Mouse (Mus musculus) embryo, embryonic 11.5 days (tissue): ENCODE measurements around the gene Prr12.

Source experiments
- DNase-seq: peaks from one replicate; pipeline ENCODE4 v3.0.0-alpha.2; 2012; ENCODE audit warnings: low read depth, low spot score

Prr12 gene

DNA sequence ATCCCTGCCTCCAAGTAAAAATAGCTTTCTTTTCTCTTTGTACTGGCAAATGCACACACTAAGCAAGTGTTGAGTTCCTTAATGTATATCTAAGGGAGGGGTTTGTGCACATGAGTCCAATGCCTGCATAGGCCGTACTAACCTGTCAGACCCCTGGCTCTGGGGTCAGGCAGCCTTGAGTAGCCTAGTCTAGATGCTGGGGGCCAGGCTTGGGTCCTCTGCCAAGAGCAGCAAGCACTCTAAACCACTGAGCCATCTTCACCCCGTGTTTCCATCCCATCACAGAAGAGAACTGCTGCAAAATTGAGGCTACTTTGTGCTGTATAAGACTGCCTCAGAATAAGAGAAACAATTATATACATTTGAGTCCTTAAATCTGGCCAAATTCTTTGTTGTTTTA lies 25.1 kb upstream of the Prr12 start:
- DNase-seq, result no peak

DNA sequence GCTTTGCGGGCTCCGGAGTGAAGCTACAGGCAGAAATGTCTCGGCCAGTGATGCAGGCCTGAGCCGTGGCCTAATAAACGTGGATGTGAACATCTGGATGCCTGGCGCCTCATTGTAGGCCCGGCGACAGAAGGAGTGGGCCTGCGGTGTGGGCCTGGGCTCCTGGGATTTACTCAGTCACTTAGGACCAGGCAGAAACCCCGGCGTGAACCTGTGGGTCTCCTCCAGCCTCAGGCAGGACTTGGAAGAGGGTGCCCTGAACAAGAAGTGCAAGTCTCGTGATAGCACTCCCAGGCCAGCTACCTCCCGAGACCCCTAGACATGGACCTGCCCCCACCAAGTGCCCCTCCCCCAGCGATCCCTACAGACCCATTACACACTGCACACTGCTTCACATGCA lies 24.6 kb upstream of the Prr12 start:
- DNase-seq, result no peak

DNA sequence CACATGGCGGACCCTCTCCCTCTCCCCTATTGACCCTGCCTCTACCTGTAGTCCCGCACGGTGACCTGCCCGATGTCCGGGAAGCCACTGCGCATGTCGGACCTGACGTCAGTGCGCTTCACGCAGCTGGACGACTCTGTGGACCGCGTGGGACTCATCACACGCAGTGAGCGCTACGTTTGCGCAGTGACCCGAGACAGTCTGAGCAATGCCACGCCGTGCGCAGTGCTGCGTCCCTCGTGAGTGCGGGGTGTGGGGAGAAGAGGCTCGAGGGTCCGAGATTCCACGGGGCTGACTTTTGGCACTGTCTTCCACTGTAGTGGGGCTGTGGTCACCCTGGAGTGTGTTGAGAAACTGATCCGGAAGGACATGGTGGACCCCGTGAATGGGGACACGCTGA lies 23.8 kb upstream of the Prr12 start:
- no peak for DNase-seq

DNA sequence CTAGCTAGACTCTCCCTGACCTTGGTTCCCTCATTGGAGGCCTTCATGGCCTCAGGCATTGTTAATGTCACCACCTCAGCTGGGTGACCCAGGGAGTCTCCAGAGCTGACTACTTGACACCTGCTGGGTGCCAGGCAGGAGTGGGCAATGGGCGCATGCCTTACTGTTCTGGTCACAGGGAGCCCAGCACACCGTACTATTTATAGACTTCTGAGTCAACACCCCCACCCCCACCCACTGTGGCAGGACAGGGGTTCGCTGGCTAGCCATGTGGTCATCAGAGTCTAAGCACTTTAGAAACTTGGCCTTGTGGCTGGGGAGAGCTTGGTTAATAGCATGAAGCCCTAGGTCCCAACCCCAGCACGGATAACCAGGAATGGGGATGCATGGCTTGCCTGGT lies 22.7 kb upstream of the Prr12 start:
- DNase-seq, result no peak

DNA sequence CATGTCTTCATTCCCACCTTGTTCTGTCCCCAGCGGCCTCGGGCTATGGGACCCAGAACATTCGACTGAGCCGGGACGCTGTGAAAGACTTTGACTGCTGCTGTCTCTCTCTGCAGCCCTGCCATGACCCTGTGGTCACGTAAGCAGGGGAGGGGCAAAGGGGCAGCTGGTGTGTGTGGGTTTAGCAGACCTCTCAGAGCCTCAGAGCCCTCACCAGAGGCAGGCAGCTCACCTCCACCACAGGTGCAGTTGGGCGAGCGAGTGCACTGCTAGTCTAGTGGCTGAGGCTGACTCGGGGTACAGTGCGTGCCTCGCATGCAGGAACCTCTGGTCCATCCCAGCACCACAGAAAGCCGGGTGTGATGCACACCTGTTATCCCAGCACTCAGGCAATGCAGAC lies 21.3 kb upstream of the Prr12 start:
- no peak for DNase-seq

DNA sequence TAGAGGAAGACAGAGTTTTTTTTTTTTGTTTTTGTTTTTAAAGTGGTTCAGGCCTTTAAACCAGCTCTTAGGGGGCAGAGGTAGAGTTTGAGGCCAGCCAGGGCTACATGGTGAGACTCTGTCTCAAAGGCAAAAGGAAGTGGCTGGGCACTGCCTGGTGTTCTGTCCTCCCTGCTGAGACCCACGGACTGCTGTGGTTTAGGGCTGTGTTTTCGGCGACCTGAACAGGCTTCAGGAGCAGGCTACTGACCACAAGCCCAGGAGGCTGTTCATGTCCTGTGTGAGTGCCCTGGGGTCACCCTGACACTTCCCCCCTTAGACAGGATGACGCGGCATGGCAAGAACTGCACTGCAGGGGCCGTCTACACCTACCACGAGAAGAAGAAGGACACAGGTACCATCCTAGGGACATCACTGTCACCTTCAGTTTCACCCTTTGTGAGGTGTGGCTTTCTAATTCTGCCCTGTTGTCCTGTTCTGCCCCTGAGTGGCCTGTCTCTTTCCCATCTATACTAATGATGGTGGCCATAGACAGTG lies 20.6 kb upstream of the Prr12 start:
- DNase-seq, result no peak

DNA sequence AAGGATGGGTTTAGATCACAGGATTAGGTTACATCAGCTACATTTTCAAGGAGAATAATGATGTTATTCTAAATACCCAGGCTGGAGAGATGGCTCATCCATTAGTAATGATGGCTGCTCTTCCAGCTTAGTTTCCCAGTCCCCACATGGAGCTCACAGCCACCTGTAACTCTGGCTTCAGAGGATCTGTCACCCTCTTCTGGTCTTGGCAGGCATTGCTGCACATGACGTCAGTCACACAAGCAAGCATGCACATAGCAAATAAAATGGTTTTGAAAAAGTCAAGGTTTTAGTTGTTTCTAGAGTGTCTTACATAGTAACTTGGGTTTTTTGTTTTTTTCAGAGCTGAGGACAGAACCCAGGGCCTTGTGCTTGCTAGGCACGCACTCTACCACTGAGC lies 19.5 kb upstream of the Prr12 start:
- DNase-seq, result no peak

DNA sequence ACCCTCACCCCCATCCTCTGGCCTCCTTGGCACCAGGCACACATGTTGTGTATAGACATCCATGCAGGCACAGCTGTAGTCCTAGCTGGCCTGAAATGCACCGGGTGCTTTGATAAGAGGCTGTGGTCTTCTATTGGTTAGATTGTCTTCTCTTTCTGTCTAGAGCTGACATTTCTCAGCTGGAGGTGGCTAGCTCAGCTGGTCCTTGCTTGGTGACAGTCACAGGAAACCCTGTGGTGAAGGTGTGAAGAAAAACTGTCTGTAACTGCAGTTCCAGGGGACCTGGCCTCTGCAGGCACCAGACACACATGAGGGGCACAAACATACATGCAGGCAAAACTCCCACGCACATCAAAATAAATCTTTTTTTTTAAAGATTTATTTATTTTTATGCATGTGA lies 17.0 kb upstream of the Prr12 start:
- no peak for DNase-seq

DNA sequence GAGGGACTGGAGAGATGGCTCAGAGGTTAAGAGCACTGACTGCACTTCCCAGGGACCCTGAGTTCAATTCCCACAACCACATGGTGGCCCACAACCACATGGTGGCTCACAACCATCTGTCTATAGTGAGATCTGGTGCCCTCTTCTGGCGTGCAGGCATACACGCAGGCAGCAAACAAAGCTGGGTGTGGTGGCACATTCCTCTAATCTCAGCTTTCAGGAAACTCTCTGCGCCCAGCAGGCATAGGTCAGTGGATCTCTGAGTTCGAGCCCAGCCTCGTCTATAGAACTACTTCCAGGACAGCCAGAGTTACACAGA lies 15.3 kb upstream of the Prr12 start:
- peak; percentile 55 for DNase-seq

DNA sequence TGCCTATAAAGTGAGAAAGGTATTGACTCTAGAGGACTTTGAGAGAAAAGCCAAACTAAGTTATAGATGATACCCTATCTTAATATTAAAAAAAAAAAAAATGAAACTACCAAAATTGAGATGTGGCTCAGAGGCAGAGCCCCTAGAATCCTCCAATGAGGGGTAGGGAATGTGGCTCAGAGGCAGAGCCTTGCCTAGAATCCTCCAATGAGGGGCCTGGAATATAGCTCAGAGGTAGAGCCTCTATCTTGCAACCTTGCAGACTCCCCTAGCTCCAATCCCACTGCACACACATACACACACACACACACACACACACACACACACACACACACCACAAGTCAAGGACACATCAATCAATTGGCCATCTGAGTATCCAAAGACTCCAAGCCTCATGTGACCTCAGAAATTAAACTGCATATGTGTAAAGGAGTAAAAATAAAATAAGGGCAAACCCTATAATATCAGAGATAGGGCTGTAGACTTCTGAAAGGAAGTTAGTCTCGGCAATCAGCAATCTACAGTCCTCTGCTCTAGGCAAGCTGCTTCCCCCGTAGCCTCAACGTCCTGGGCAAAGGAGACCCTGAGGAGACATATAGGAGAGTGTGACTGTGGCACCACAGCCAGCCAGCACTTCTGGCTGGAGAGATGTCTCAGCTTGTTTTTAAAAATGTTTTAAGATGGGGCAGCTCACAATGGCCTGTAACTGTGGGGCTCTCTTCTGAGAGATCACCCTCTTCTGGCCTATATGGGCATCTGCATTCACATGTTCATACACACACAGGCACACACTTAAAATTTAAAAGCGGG lies 14.7 kb upstream of the Prr12 start:
- DNase-seq, result no peak

DNA sequence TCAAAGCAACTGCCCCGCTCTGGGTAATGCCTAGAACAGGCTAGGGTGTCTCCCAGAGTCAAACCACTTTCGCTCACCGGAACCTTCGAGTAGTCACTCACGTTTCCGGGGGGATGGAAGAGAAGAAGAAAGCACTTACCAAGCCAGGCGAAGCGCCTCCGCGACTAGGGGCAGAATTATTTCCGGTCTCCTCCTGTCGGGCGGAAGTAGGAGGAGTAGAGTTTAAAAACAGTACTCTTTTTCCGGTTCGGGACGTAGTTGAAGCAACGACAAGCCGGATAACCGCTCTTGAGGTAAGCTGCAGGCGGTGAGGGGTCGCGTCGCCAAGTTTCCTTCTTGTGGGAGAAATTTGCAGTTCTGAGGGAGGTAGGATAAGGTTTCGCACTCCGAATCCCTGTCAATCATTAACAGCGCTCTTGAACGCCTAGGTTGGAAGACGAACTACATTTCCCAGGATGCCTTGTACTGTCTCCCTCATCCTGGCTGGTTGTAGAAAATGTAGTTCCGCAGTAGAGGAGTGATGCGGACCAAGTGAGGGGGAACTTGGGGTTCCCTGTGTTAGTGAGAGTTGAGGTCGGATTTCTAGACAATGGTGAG lies 9.7 kb upstream of the Prr12 start, which contains the start of the genes Nosip and Prrg2:
TSS of gene Nosip (plus strand) at position 191 of the 597 bp plus-strand sequence.
TSS of gene Prrg2 (minus strand) at position 439 of the 597 bp plus-strand sequence.
- DNase-seq, result peak; percentile 94

DNA sequence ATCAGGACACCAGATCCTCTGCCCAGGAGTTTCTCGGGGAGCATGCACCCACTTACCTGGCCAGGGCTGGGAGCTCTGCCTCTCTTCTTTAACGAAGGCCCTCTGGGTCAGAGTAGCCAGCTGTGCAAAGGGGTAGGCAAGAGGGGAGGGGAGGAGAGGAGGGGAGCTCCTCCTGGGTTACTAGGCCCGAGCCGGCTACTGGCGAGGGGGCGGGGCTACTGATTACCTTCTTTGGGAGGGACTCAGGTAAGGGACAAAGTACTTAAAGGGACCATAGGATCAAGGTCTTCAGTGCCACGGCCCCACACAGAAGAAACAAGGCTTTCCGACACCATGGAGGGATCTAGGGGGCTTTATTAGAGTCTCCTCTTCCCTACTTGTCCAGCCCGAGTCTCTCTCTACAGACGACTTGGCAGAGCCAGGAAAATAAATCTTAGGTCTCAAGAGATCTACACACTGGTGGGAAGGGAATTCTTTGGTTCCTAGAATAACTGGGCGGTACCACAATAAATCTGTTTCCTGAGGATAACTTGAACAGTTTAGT lies 8.9 kb upstream of the Prr12 start:
- DNase-seq, result no peak

DNA sequence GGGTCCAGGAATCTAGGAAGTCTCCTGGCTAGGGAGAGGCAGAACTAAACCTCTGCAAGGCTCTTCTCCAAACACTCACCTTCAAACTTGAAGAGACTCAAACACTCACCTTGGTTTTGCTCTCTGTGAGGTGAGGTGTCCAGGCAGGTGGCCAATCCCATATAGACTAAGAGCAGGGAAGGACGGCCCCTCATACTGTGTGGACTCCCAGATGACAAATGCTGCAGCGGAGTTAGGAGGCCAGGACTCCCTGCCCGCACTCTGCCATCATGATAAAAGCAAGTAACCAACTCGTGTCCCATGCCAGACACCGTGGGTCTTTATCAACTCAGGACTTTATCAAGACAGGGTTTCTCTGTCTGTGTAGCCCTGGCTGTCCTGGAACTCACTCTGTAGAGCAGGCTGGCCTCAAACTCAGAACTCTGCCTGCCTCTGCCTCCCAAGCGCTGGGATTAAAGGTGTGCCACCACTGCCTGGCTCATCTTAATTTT lies 8.0 kb upstream of the Prr12 start:
- DNase-seq, result no peak

DNA sequence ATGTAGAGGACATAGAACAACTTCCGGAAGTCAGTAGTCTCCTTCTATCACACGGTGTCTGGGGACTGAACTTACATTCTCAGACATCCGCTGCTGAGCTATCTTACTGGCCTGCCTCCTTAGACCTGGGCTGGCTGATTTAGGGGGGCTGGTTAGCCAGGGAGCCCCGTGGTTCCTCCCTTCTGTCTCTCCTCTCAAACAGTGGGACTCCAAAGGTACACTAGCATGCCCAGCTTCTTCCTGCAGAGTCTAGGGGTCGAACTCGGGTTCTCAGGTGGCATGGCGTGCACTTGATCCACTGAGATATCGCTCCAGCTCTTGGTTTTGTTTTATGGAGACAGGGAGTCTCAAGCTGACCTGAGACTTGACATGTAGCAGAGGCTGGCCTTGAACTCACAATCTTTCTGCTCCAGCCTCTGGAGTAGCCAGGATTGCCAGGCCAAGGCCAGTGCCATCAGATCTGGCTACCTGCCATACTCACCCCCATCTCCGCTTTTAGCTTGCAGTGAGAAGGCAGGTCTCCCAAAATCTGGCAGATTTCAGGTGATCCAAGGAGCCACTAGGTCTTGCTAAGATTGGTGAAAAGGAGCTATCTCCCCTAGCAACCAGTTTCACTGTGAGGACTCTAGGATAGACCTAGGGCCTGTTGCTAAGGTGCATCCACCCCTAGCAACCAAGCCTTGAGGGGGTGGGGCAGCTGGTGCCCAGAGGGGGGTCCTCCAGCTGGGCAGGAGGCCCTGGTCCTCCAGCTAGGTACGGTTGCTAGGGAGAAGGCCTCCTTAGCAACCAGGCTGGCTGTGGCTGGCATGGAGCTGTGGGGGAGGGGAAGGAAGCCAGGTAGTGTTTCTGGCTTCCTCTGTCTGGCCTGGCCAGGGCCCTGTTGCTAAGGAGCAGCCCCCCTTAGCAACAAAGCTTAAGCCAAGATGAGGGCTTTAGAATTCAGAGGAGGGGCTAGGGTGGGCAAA lies 6.2 kb upstream of the Prr12 start:
- DNase-seq, result no peak

DNA sequence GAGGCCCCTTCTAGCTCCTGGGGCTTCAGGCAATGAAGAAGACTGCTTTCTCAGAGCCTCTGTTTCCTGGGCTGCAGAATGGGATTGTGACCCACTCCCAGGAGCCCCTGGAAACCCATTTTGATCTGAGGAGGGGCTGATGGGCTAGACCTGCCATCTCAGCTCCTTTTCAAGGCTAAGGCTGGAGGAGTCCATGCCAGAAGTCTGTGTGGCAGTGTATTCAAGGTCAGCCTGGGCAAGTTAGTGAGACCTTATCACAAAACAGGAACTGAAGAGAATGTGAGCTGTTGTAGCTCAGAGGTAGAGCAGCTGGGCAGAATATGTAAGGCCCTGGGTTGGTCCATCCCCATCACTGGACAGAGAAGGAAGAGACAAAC lies 4.3 kb upstream of the Prr12 start:
- no peak for DNase-seq

DNA sequence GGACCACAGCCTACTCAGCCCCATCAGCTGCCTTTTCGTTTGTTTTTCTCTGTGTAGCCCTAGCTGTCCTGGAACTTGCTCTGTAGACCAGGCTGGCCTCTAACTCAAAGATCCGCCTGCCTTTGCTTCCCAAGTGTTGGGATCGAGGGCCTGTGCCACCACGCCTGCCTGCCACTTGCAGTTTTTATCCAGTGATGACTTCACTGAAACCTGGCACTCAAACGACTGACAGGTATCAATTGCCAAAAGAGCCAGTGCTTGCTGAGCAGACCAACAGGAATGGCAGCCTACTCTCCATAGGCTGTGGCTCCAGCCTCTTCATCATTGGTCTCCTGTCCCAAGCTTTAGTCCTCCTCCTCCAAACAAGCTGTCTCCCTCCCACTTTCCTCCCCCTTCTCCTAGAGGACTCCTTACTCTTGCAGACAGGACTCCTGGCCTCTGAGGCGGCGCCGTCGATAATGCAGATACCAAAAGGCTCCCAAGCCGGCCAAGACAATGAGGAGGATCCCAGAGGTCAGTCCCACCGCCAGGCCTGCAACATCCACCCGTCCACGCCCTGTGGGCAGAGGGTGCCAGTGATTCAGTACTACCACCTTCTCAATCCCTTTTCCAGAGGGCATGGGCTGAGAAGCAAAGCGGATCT lies 3.8 kb upstream of the Prr12 start:
- DNase-seq, result no peak

DNA sequence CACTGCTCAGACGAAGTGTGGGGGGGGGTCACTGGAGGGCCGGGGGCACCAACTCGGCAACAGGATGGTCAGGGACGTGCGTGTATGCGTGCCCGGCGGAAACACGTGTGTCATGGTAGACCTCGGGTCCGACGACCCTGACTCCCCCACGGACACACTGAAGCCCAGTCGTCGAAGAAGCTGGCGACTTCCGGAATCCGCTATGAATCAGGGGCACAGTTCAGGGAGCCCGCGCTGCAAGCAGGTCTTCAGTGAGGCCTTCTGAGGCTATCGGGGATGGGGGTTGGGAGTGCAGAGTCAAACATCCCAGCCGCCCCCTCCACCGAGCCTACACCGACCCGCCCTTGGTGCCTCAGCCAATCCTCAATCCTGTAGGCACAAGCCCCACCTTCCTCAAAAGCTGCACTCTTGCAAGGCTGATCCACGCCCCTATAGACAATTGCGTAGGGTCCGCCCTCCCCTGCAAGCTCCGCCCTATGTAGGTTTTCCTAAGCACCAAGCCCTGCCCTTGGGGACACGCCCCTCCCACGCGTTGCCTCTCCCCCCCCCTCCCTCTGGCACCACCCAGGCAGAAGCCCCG lies 1.3 kb upstream of the Prr12 start:
- peak; percentile 93 for DNase-seq

DNA sequence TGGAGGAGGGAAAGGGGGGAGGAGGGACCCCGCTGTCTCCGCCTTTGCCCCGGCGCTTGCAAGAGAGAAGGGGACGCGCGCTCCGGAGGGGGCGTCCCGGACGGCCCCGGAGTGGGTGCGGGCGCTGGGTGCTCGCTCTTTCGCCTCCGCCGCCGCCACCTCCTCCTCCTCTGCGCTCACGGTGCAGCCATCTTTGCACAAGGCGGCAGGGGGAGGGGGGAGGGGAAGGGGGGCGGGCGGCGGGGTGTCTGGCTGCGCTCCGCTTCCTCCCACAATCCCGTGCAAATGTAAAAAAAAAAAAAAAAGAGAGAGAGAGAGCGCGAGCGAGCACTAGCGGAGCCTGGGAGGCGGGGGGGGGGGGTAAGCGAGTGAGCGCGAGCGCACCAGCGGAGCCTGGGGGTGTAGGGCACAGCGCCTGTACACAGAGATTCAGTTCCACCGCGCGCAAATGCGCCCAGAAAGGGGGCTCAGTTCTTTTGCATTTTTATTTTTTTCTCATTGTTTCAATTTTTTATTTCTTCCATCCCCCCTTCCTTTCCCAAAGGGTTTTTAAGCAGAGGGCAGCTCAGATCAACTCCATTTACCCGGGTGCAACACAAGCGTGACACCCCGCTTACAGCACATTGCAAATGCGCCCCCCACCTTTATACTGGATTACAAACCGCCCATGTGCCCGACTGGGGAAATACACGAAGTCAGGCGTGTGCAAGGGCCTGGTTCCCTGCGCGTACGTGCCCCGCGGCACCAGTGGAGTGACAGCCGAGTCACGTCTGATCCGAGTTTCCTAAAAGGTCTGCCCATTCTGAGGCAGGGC lies 643 bp upstream of the Prr12 start:
- DNase-seq, result peak; percentile 59

DNA sequence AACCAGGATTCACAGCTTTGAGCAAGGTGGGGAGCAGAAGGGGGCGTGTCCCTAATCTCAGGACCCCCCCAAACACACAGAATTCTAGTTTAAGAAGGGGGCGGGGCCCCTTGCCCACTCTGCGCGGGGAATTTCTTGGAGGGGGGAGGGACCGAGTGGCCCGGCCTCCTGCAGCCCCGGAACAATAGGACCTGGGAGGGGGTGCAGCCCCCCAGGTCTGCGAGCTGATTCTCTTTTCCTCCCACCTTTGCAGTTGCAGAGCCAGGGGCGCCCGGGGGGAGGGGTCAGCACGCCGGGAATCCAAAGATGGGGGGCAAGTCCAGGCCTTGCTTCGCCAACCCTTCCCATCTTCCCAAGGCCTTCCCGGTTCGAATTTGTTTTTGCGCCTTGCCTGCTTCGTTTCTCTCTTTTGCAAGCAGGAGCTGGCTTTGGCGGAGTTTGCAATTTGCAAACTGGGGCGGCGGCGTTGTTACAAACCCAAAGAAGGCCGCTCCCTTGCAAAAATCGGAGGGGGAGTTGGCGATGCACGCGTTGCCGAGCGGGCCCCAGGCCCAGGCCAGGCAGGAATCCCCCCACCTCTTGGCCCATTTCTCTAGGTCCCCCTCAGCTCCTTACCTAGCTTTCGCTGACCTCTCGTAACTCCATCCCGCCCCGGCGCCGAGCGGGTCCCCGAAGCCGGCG lies 360 bp downstream of the Prr12 start:
- no peak for DNase-seq
